Mouse (Mus musculus): ENCODE measurements around the gene Prdx4.

DNA sequence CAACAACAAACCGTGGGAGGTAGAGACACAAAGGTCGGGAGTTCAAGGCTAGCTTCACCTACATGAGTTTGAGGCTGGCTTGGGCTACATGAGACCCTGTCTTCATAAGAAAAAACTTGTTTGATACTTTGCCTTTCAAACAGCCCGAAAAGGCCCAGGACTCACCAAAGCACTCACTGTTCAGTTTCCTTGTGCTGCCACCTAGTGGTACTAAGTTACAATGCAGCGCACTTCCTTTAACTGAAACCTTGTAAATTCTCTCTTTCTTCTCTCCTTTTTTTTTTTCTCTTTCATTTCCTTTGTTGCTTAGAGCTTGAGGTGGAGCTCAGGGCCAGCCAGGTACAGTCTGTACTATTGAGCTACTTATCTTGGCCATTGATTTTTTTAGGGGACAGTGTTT, 22.5 kb downstream of the Prdx4 start:
- no peak for TF ChIP-seq POLR2A (IDR thresholded peaks at IDR 0.05; ENCODE audit: low read depth, low read length)
- TF ChIP-seq CTCF (IDR thresholded peaks at IDR 0.05; ENCODE audit: extremely low read depth, insufficient read depth, insufficient read length, insufficient replicate concordance) = peak; percentile 31; the same call in 1 of the 2 replicates
